Mouse (Mus musculus): Measurements from ENCODE around the gene Atad2b.

The Atad2b gene

DNA sequence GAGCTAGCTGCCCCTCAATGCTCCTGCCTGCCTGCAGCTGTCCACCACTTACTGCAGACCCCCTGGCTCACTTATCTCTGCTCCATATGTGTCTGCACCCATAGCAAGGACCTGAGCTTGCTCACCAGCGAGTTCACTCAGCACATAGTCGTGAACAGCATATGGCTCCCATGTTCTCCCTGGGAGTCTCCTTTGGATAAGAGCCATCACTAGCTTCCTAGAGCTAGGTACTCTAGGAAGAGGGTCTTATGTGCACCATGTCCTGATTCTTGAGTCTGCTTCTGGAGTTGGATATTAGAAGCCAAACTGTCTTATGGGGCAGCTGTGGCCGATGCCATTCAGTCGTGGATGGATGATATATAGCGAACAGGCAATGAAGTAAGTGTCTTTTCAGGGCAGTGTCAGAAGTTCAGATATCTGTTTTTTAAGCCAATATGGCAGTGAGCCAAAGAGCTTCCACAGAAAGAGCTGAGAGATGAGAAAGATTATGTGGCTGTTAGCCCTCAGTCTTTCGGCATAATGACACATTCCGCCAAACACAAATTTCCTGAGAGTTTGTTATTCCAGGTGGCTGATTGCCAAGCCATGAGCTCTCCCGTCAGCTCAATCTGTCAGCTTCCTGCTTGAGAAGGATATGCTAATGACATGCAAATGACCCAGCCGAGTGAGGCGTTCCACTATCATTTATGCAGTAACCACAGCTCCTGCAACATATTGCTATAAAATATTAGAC is 170.8 kb downstream of the Atad2b start:
- peak; percentile 67 for DNase-seq

DNA sequence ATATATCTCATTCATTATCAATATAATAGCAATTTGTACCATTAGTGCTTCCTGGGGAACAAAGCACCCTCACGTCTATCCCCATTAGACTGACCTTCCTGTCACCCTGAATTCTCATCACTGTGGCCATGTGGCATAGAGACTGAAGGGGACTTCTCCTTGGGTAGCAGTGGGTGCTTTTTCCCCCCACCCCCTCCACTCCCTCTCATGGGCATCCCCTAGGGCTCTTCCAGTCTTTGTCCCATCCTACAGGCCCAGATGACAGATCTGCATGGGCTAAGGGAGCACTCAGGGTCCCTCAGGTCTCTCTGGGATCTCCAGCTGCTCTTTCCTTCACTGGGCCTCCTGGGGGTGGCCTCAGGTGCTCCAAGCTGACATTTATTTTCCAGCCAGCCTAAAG is 171.5 kb downstream of the Atad2b start:
- DNase-seq: no peak
